Mouse (Mus musculus): Measurements from ENCODE around the gene Zyg11b.

Zyg11b gene

DNA sequence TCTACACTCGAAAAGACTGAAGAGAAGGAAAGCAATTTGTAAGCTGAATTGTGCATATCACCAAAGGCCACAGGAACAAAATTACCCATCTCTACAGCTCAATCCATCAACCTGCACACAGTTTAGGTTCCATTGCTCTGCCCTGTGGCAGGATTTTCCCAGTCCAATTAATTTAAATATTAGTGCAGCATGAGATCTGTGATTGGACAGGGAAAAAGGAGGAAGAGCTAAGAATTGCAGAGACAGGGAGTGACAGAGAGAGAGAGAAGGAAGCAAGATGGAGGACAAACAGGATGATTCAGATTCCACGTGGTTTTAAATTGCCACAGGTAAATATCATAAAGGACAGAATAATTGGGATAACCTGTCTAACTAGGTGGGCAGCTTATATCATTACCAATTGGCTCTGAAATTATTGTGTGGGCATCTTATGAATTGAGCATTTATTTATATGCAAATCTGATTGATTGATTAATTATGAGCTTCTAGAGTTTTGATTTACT is 108.0 kb downstream of the Zyg11b start:
- DNase-seq (ENCODE audit: low read depth) = no peak

DNA sequence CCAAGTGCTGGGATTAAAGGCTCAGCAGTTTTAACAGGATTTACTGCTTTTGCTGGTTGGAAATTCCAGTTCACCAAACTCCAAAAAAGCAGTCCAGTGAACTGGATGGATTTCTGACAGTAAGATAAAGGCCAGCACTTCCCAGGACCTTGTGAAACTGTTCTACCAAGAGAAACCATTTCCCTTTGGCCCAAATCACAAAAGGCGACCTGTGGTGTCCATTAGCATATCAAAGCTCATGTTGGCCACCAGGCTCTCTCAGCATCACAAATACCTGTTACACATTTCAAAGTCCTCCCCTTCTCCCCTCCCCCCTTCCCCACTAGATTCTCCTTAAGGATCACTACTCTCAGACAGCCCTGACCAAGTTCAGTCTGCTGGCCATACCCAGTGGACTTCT is 118.6 kb downstream of the Zyg11b start:
- no peak for DNase-seq (ENCODE audit: low read depth)
